Mouse (Mus musculus) intestine, embryonic 14.5 days (tissue): ENCODE data around the gene Lypla2. TPM values are rescaled to one million over a fixed set of nuclear protein-coding genes. Genes with fewer than 3 reads are reported as not detected.
"Not testable (repeated sequence)": the region's sequence is repeated elsewhere in the genome, so short reads cannot be mapped to it uniquely, and the experiment has no call there.

Experiments used
- ATAC-seq: fragments of 200-750 bp; cut with Nextera tagmentation; replicated peaks from 2 replicates; pipeline ENCODE4 v1.8.0; 2017; ENCODE audit warnings: low read depth, moderate number of reproducible peaks, moderate TSS enrichment, moderate library complexity; ENCODE audit not compliant: low FRiP score, low TSS enrichment
- DNase-seq: peaks from one replicate; pipeline ENCODE4 v3.0.0-alpha.2; 2018; ENCODE audit warnings: low spot score
- H3K27ac ChIP-seq: fragments of 300-500 bp; sonication (generic); 2 replicates; pipeline ENCODE4 v1.5.1; 2014; ENCODE audit warnings: low read depth, mild to moderate bottlenecking, control low read depth
- H3K27me3 ChIP-seq: fragments of 300-500 bp; sonication (generic); replicated peaks from 2 replicates; pipeline ENCODE4 v1.6.1; 2014; ENCODE audit warnings: low read length, control low read depth; ENCODE audit not compliant: control insufficient read depth, insufficient read depth
- H3K36me3 ChIP-seq: fragments of 300-500 bp; sonication (generic); 2 replicates; pipeline ENCODE4 v1.6.1; 2014; ENCODE audit warnings: low read length, control low read depth; ENCODE audit not compliant: control insufficient read depth, insufficient read depth
- H3K4me1 ChIP-seq: fragments of 300-500 bp; sonication (generic); replicated peaks from 2 replicates; pipeline ENCODE4 v1.6.1; 2014; ENCODE audit warnings: low read length, control low read depth, mixed read lengths; ENCODE audit not compliant: control insufficient read depth, insufficient read depth
- H3K4me2 ChIP-seq: fragments of 300-500 bp; sonication (generic); 2 replicates; pipeline ENCODE4 v1.6.1; 2014; ENCODE audit warnings: low read length
- H3K4me3 ChIP-seq: fragments of 300-500 bp; sonication (generic); 2 replicates; pipeline ENCODE4 v1.5.1; 2014; ENCODE audit warnings: low read depth, low read length, control low read depth, mixed read lengths
- H3K9ac ChIP-seq: fragments of 300-500 bp; sonication (generic); 2 replicates; pipeline ENCODE4 v1.6.1; 2014; ENCODE audit warnings: mild to moderate bottlenecking, low read length
- H3K9me3 ChIP-seq: fragments of 300-500 bp; sonication (generic); 2 replicates; pipeline ENCODE4 v1.6.1; 2016; ENCODE audit warnings: low read length, control low read depth; ENCODE audit not compliant: control insufficient read depth
- WGBS: fragments of 180-500 bp; shearing (Covaris S2); extraction: QIAGEN DNeasy Blood & Tissue Kit; methylation state at CpG from one replicate; pipeline ENCODE4 v1.1.7; 2014; 5-methylcytosine and 5-hydroxymethylcytosine counted together
- polyA plus RNA-seq: library from polyadenylated mRNA; unstranded; fragments of >200 nt; fragmentation: Nextera tagmentation; extraction: Ambion mirVana; gene quantifications from 2 replicates; pipeline ENCODE4 v1.2.1, GENCODE M21; 2014

Gene Lypla2
- polyA plus RNA-seq, 1 experiment from 2014 or later = 109 TPM

DNA sequence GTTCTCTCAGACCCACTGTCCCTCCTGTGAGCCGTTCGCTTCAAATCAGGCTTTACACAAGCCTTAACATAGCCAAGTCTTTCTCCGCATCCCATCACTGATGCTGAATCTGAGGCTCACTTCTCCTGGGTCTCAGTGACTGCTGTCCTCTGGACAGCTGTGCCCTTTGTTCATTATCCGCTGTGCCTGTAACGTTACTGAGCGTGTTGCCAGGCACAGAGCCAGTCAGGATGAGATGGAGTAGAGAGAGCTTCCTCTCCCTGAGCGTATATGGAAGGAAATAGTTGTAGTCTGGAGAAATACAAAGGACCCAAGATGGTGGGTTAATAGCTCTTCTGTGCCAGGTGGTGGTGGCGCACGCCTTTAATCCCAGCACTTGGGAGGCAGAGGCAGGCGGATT, 23.0 kb downstream of the Lypla2 start:
- no peaks in the 10 kb centered on the region; the same call in 1 of the 2 replicates for H3K4me1 ChIP-seq
- DNase-seq = no peak
- H3K9ac ChIP-seq = no peak overlapping the region
- H3K27me3 ChIP-seq = no peaks in the 10 kb centered on the region
- peaks cover 23% of the 10 kb centered on the region for H3K36me3 ChIP-seq
- H3K27ac ChIP-seq = no peak overlapping the region
- no peak overlapping the region for H3K4me2 ChIP-seq
- no peak for ATAC-seq
- 0 out of 2 replicates have a peak, but pooled peaks cover 3% of the 10 kb centered on the region for H3K9me3 ChIP-seq
- H3K4me3 ChIP-seq = no peak overlapping the region
- WGBS = 85% methylated on average over 10 of the region's 10 CpGs

DNA sequence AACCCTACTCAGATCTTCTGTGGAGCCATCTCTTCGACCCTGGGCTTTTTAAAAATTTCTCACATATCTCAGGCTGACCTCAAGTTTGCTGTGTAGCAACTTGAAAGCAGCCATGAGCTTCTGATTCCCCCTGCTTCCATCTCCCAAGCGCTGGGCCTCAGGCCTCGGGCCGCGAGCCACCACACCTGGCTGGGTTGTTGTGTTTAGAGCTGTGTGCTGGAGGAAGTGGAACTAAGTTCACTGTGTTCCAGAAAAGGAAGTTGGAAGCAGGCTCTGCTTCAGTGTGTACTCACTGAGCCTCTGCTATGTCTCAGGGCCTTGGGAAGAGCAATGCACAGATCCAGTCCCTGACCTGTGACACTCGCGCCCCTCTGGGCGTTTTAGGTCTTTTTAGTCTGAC, 24.3 kb downstream of the Lypla2 start:
- Histone ChIP-seq H3K4me1 (no peaks in the 10 kb centered on the region; the same call in 1 of the 2 replicates), H3K27ac (no peak overlapping the region), H3K9me3 (0 out of 2 replicates have a peak, but pooled peaks cover 3% of the 10 kb centered on the region), H3K27me3 (no peaks in the 10 kb centered on the region), H3K4me3 (no peak overlapping the region), H3K36me3 (peaks cover 18% of the 10 kb centered on the region), H3K9ac (no peak overlapping the region), H3K4me2 (no peak overlapping the region)
- ATAC-seq (no peak), DNase-seq (no peak)
- WGBS = 91% methylated on average over 8 of the region's 8 CpGs

DNA sequence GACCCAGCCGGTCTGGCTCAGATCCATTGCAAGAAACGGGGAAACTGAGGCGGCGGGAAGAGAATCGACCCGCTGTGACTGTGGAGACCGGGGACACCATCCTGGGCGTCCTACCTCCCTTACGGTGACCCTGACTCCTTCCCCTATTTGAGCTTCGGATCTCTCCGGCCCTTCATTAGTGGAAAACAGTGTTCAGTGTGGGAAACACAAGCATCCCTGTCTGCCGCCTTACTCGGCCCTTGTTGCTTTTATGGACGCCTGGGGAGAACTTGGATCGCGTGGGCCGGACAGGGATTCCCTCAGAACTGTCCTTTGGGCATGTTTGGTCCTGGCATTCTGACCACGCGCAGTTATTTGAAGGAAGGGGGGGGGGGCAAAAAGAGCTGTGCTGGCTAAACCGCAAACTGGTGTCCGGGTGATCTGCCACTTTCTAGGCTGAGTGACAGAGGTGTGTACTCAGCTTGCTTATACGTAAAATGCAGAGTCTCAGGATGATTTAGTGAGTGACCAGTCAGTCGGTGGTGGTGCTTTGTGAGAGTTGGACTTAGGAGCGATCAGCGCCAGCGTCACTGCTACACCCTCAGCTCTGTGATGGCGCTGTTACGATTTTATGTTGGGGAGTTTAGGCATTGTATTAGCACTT, 25.6 kb downstream of the Lypla2 start:
- peak overlapping the region; percentile 82 for H3K4me2 ChIP-seq
- under 1% methylated on average over 28 of the region's 28 CpGs for WGBS
- peak overlapping the region; percentile 89 for H3K4me3 ChIP-seq
- peak overlapping the region; percentile 43; the same call in 1 of the 2 replicates for H3K27ac ChIP-seq
- H3K9ac ChIP-seq = peak overlapping the region; percentile 74
- no peaks in the 10 kb centered on the region; the same call in 1 of the 2 replicates for H3K4me1 ChIP-seq
- 0 out of 2 replicates have a peak, but pooled peaks cover 3% of the 10 kb centered on the region for H3K9me3 ChIP-seq
- DNase-seq (no peak), ATAC-seq (no peak)
- peaks cover 10% of the 10 kb centered on the region for H3K36me3 ChIP-seq
- no peaks in the 10 kb centered on the region for H3K27me3 ChIP-seq

DNA sequence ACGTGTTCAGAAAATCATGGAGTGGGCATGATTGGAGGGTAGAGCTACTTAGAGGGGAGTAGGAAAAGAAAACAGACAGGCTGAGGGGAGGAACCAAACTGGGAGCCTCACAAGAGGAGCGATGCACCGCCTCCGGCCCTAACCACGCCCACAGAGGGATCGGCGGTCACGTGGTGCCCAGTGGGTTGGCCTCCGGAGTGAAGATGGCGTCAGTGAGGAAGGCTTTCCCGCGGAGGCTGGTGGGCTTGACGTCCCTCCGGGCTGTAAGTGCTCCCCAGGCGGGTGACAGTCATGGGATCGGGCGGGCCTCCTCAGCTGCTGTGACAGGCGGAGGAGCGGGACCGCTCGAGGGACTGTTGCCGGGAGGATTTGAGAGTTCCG, 26.2 kb downstream of the Lypla2 start, which contains the start of gene Hmgcl:
Hmgcl (plus strand) TSS at position 171 of the 381 bp plus-strand sequence.
- no peaks in the 10 kb centered on the region; the same call in 1 of the 2 replicates for H3K4me1 ChIP-seq
- H3K9me3 ChIP-seq = no peaks in the 10 kb centered on the region
- 0% methylated on average over 23 of the region's 23 CpGs for WGBS
- DNase-seq (peak; percentile 96), ATAC-seq (peak; percentile 89)
- H3K4me3 ChIP-seq = peak within 1 kb of the TSS; percentile 89
- no peaks in the 10 kb centered on the region for H3K27me3 ChIP-seq
- H3K27ac ChIP-seq = peak within 1 kb of the TSS; percentile 43; the same call in 1 of the 2 replicates
- peaks cover 5% of the 10 kb centered on the region; the same call in 1 of the 2 replicates for H3K36me3 ChIP-seq
- H3K9ac ChIP-seq = peak within 1 kb of the TSS; percentile 74
- peak within 1 kb of the TSS; percentile 82 for H3K4me2 ChIP-seq

DNA sequence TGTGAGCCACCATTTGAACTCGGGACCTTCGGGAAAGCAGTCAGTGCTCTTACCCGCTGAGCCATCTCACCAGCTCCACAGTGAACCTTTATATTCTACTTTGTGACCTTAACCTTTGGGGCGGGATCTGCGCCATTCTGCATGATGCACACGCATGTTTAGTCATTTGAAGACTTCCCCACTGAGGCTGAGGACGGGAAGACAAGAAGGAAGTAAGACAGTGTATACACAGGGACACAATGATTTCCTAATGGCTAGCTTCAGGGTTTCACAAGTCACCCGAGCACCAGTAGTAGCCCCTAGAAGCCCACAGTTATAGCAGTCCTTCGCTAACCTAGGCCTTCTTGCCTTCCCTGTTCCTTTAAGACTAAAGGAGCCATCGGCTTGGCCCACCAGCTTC, 26.7 kb downstream of the Lypla2 start:
- WGBS = 72% methylated on average over 10 of the region's 10 CpGs
- Histone ChIP-seq H3K4me1 (no peaks in the 10 kb centered on the region; the same call in 1 of the 2 replicates), H3K4me3 (peak overlapping the region; percentile 89), H3K9ac (peak overlapping the region; percentile 74; the same call in 1 of the 2 replicates), H3K9me3 (no peaks in the 10 kb centered on the region), H3K36me3 (peaks cover 4% of the 10 kb centered on the region), H3K27me3 (no peaks in the 10 kb centered on the region), H3K27ac (no peak overlapping the region), H3K4me2 (peak overlapping the region; percentile 82)
- ATAC-seq (no peak; the same call in 1 of the 2 replicates), DNase-seq (no peak)

DNA sequence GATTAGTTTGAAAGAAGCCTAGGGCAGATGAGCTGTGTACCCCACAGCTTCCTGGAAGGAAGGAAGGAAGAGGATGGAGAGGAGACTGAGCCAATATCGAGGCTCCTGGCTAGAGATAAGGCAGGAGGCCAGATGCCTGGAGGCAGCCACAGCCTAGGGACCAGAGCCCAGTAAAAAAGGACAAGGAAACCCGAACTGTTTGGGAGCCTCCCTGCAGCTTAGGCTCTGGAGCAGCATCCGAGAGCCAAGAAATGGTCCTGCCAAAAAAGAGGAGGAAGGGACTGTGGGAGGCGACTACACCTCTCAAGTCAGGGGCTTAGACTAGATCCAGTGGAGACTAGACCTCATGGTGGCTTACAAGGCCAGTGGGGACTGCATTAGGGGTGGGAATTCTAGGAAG, 29.0 kb downstream of the Lypla2 start:
- Histone ChIP-seq H3K9me3 (no peaks in the 10 kb centered on the region), H3K27me3 (no peaks in the 10 kb centered on the region), H3K27ac (no peak overlapping the region), H3K36me3 (peaks cover 18% of the 10 kb centered on the region), H3K9ac (no peak overlapping the region), H3K4me1 (no peaks in the 10 kb centered on the region; the same call in 1 of the 2 replicates), H3K4me3 (no peak overlapping the region), H3K4me2 (no peak overlapping the region)
- 59% methylated on average over 4 of the region's 4 CpGs for WGBS
- DNase-seq = no peak
- no peak for ATAC-seq

DNA sequence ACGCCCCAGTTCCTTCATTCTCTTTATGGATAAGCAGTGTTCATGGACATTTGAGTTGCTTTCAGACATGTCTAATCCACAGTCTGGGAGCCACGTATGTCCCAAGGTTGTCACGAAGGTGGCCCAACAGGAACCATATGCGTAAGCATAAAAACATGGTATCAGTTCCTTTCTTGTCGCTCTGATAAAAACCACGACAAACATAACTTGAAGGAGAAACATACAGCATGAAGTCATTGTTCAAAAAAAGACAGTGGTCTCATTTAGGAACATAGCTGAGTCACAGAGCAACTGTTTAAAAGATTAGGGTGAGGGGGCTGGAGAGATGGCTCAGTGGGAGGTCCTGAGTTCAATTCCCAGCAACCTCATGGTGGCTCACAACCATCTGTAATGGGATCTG, 30.2 kb downstream of the Lypla2 start:
- no peaks in the 10 kb centered on the region for H3K27me3 ChIP-seq
- H3K4me2 ChIP-seq = no peak overlapping the region
- WGBS = 79% methylated on average over 6 of the region's 6 CpGs
- no peak for ATAC-seq
- no peaks in the 10 kb centered on the region for H3K4me1 ChIP-seq
- no peak overlapping the region for H3K9ac ChIP-seq
- no peak for DNase-seq
- H3K27ac ChIP-seq = no peak overlapping the region
- peaks cover 20% of the 10 kb centered on the region for H3K36me3 ChIP-seq
- no peaks in the 10 kb centered on the region for H3K9me3 ChIP-seq
- H3K4me3 ChIP-seq = no peak overlapping the region

DNA sequence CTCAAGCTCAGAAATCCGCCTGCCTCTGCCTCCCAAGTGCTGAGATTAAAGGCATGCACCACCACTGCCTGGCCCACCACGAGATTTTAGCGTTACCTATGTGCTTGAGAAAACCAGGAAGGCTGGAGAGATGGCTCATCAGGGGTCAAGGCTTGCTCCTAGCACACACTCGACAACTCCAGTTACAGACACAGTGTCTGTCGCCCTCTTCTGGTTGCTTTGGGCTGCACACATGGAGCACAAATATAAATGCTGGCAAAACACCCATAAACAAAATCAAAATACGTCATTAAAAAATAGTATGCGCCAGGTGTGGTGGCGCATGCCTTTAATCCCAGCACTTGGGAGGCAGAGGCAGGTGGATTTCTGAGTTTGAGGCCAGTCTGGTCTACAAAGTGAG, 31.4 kb downstream of the Lypla2 start:
- H3K4me1 ChIP-seq, H3K9ac ChIP-seq, H3K4me2 ChIP-seq, ATAC-seq, H3K27me3 ChIP-seq, DNase-seq, H3K27ac ChIP-seq, H3K9me3 ChIP-seq, H3K4me3 ChIP-seq: not testable (repeated sequence)
- H3K36me3 ChIP-seq = peaks cover 28% of the 10 kb centered on the region
- 85% methylated on average over 8 of the region's 8 CpGs for WGBS

DNA sequence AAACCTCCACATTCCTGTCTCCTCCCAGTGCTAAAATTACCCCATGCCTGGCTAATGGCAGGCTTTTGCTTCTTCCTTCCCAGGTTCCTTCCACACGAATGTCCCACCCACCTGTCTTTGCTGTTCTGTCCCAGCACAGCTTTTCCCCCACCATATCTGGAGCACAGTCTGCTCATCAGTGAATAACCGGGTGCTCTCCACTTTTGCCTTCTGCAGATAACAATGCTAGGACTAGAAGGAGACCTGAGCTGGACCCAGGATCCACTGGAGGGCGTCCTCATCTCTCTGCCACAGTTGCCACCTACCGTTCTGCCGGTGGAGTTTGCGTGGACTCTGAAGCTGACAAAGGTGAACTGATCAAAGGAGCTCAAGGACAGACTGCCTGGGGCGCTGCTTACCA, 33.6 kb downstream of the Lypla2 start:
- Histone ChIP-seq H3K9me3 (no peaks in the 10 kb centered on the region), H3K27me3 (no peaks in the 10 kb centered on the region), H3K36me3 (peaks cover 42% of the 10 kb centered on the region), H3K27ac (no peak overlapping the region), H3K4me3 (no peak overlapping the region), H3K4me1 (no peaks in the 10 kb centered on the region), H3K9ac (no peak overlapping the region), H3K4me2 (no peak overlapping the region)
- DNase-seq (no peak), ATAC-seq (no peak)
- 77% methylated on average over 7 of the region's 7 CpGs for WGBS
